In the genomic region with DNA sequence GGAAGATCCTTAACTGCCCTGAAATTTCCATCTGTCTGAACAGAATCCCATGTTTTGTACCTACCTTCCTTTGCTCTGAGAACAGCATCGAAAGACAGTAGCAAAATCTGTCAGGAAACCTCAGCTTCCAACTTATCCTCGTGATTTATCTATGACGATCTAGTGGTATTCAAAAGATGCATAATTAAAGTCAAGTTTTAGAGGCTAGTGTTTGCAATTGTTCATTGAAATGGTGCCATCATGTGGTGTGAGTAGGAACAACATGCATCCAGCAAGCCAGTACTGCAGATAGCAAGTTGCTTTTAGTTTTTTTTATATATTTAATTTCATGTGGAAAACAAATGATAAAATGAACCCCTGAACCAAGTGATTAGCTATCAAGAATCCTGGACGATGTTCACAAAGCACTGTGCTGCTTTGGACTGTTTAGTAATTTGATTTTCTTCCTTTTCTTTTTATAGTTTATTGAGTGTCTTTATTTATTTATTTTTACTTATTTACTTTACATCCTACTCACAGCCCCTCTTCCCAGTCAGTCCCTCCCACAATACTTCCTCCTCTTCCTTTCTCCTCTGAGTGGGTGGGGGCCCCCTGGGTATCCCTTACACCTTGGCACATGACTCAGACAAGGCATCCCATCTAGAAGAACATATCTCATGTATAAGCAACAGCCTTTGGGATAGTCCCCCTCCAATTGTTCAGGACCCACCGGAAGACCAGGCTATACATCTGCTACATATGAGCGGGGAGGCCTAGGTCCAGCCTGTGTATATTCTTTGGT, we compare ENCODE assay signal across 9 mouse cellular contexts. TPM values are rescaled to one million over a fixed set of nuclear protein-coding genes. Genes with fewer than 3 reads are reported as not detected.
A peak's percentile ranks its signal among the peaks of the same experiment; 100 is the strongest.
DNase-seq lines count a peak whose midpoint lies in the region; ATAC-seq and TF ChIP-seq lines count a peak whose summit lies in the region.
"Had no signal": no experiment of that assay in that cellular context is flagged by ENCODE, and none has a peak within 500 bp of the region (broad histone marks: within the 10 kb centered on the region; RNA-seq: fewer than 3 reads in every experiment).

No protein-coding gene starts in this region.

- H3K27me3 ChIP-seq in heart, postnatal 0 days (ENCODE audit: control insufficient read depth, insufficient read depth, low read length), result no peaks in the 10 kb centered on the region
- no peaks in the 10 kb centered on the region for H3K27me3 ChIP-seq in heart, embryonic 10.5 days (ENCODE audit: insufficient read depth, poor library complexity, severe bottlenecking)
- no peaks in the 10 kb centered on the region for H3K27me3 ChIP-seq in hindbrain, postnatal 0 days (ENCODE audit: insufficient read depth, low read length)
- no peaks in the 10 kb centered on the region for H3K27me3 ChIP-seq in midbrain, embryonic 10.5 days (ENCODE audit: low read depth, poor library complexity, severe bottlenecking)
- no peaks in the 10 kb centered on the region for H3K27me3 ChIP-seq in splenic B cell, adult 2 months (ENCODE audit: control insufficient read depth, insufficient read depth, low read length, poor library complexity, severe bottlenecking)
- H3K27me3 ChIP-seq: lung, embryonic 15.5 days had no signal

- no peak overlapping the region for H3K4me3 ChIP-seq in heart, postnatal 0 days (ENCODE audit: low read depth, low read length)
- H3K4me3 ChIP-seq in heart, embryonic 10.5 days, result no peak overlapping the region
- no peak overlapping the region for H3K4me3 ChIP-seq in hindbrain, postnatal 0 days (ENCODE audit: low read length)
- H3K4me3 ChIP-seq in midbrain, embryonic 10.5 days, result no peak overlapping the region
- H3K4me3 ChIP-seq: lung, embryonic 15.5 days had no signal

- no peaks in the 10 kb centered on the region for H3K4me1 ChIP-seq in heart, postnatal 0 days (ENCODE audit: control insufficient read depth, insufficient read depth)
- no peaks in the 10 kb centered on the region for H3K4me1 ChIP-seq in heart, embryonic 10.5 days
- H3K4me1 ChIP-seq in hindbrain, postnatal 0 days (ENCODE audit: insufficient read depth, low read length), result no peaks in the 10 kb centered on the region
- no peaks in the 10 kb centered on the region for H3K4me1 ChIP-seq in midbrain, embryonic 10.5 days
- H3K4me1 ChIP-seq: lung, embryonic 15.5 days had no signal

- TF ChIP-seq CTCF in heart, postnatal 0 days (IDR thresholded peaks at IDR 0.05; ENCODE audit: low read depth), result peak; percentile 58
- peak; percentile 79 for TF ChIP-seq CTCF in hindbrain, postnatal 0 days (IDR thresholded peaks at IDR 0.05; ENCODE audit: low read depth)

- no peaks in the 10 kb centered on the region for H3K9me3 ChIP-seq in heart, postnatal 0 days (replicated peaks; ENCODE audit: control insufficient read depth, low read length)
- H3K9me3 ChIP-seq in heart, embryonic 10.5 days, result no peaks in the 10 kb centered on the region
- H3K9me3 ChIP-seq in hindbrain, postnatal 0 days (ENCODE audit: low read length), result no peaks in the 10 kb centered on the region
- H3K9me3 ChIP-seq in midbrain, embryonic 10.5 days (replicated peaks), result no peaks in the 10 kb centered on the region
- H3K9me3 ChIP-seq: lung, embryonic 15.5 days had no signal

- peak; percentile 29 for DNase-seq in heart, postnatal 0 days (ENCODE audit: low spot score)
- no peak for DNase-seq in heart, embryonic 10.5 days (ENCODE audit: low spot score)
- DNase-seq in adrenal gland, postnatal 25 days, result peak; percentile 48
- DNase-seq in fibroblast of lung, adult 2 months (ENCODE audit: low read depth), result peak; percentile 57
- DNase-seq in hindbrain, postnatal 0 days (ENCODE audit: low spot score), result peak; percentile 81
- DNase-seq in layer of hippocampus, postnatal 14 days (ENCODE audit: low spot score in 2 of 2), result peak; percentile 65 to 86
- peak; percentile 32 for DNase-seq in midbrain, embryonic 10.5 days (ENCODE audit: low spot score)
- DNase-seq in splenic B cell, adult 2 months (ENCODE audit: low read depth, low spot score), result peak; percentile 57

- H3K4me2 ChIP-seq in heart, postnatal 0 days (ENCODE audit: low read depth, low read length), result no peak overlapping the region
- no peak overlapping the region for H3K4me2 ChIP-seq in hindbrain, postnatal 0 days (ENCODE audit: low read depth, low read length)
- H3K4me2 ChIP-seq: lung, embryonic 15.5 days had no signal

- no peak overlapping the region for H3K9ac ChIP-seq in heart, postnatal 0 days (replicated peaks; ENCODE audit: low read depth, low read length)
- H3K9ac ChIP-seq in hindbrain, postnatal 0 days (replicated peaks; ENCODE audit: low read length), result no peak overlapping the region
- H3K9ac ChIP-seq: lung, embryonic 15.5 days had no signal

- ATAC-seq in heart, postnatal 0 days (ENCODE audit: insufficient read depth, low read depth), result no peak
- peak; percentile 70 for ATAC-seq in hindbrain, postnatal 0 days

- H3K27ac ChIP-seq in heart, postnatal 0 days (ENCODE audit: low read depth), result no peak overlapping the region
- H3K27ac ChIP-seq in heart, embryonic 10.5 days, result no peak overlapping the region
- H3K27ac ChIP-seq in hindbrain, postnatal 0 days, result no peak overlapping the region
- no peak overlapping the region for H3K27ac ChIP-seq in midbrain, embryonic 10.5 days (replicated peaks)
- H3K27ac ChIP-seq: lung, embryonic 15.5 days had no signal

- no peaks in the 10 kb centered on the region for H3K36me3 ChIP-seq in heart, postnatal 0 days (replicated peaks; ENCODE audit: control insufficient read depth, insufficient read depth, low read length)
- no peaks in the 10 kb centered on the region for H3K36me3 ChIP-seq in heart, embryonic 10.5 days
- no peaks in the 10 kb centered on the region for H3K36me3 ChIP-seq in hindbrain, postnatal 0 days (ENCODE audit: insufficient read depth, low read length)
- H3K36me3 ChIP-seq in midbrain, embryonic 10.5 days, result no peaks in the 10 kb centered on the region
- no peaks in the 10 kb centered on the region for H3K36me3 ChIP-seq in splenic B cell, adult 2 months (ENCODE audit: control insufficient read depth, insufficient read depth, low read length, poor library complexity, severe bottlenecking)
- H3K36me3 ChIP-seq: lung, embryonic 15.5 days had no signal

- TF ChIP-seq EP300 in heart, postnatal 0 days (IDR thresholded peaks at IDR 0.05; ENCODE audit: low read depth), result no peak

- WGBS in heart, postnatal 0 days, result 33% methylated on average over 6 of the region's 6 CpGs
- 45% methylated on average over 6 of the region's 6 CpGs for WGBS in heart, embryonic 10.5 days
- WGBS in hindbrain, postnatal 0 days, result 34% methylated on average over 6 of the region's 6 CpGs
- 57% methylated on average over 6 of the region's 6 CpGs for WGBS in midbrain, embryonic 10.5 days

RNA-seq across cellular contexts. Expression of gene Mocs2, which starts 24.6 kb away (rescaled TPM):
- total RNA-seq in heart, postnatal 0 days (2014; rRNA removed; ENCODE audit: low replicate concordance), result 33.3 and 49.3 TPM in 2 replicates
- 83.6 and 87.1 TPM in 2 replicates for polyA plus RNA-seq in heart, postnatal 0 days (2015; fragmentation: Nextera tagmentation; extraction: Ambion mirVana)
- 50.0 and 57.1 TPM in 2 replicates for polyA plus RNA-seq in heart, embryonic 10.5 days (2016; fragmentation: Nextera tagmentation; extraction: Ambion mirVana)
- total RNA-seq in adrenal gland, postnatal 25 days (2021), result 183 and 187 TPM in 2 replicates
- 31.4 and 47.2 TPM in 2 replicates for total RNA-seq in hindbrain, postnatal 0 days (2014; rRNA removed)
- polyA plus RNA-seq in hindbrain, postnatal 0 days (2015; fragmentation: Nextera tagmentation; extraction: Ambion mirVana), result 142 and 147 TPM in 2 replicates
- total RNA-seq in layer of hippocampus, postnatal 14 days (2021), result 10 to 100 TPM; 92.1 to 95.6 TPM
- 71.3 and 77.9 TPM in 2 replicates for polyA plus RNA-seq in midbrain, embryonic 10.5 days (2016; fragmentation: Nextera tagmentation; extraction: Ambion mirVana)
